Mouse (Mus musculus) brain, adult 2 months (tissue): ENCODE measurements at regions not wholly inside any gene's neighbourhood (a gene's known extent, or its start where the extent isn't known, plus 50 kb on each side); places are given as distances from the start of the nearest gene placed in this dataset.

Source experiments
- DNase-seq: peaks from one replicate; pipeline ENCODE4 v3.0.0; 2011; ENCODE audit warnings: low read depth, low spot score

- DNase-seq, result peak; percentile 84
These were observed 212.6 kb downstream of the Samd5 start for GRCm38 (mm10) chr10:9462361-9462760.

- no peak for DNase-seq
These were observed 215.9 kb downstream of the Samd5 start for GRCm38 (mm10) chr10:9459145-9459544.

GRCm38 (mm10) chr10:9458466-9458865 lies 216.5 kb downstream of the Samd5 start:
- no peak for DNase-seq

- no peak for DNase-seq
These were observed 217.8 kb downstream of the Samd5 start for GRCm38 (mm10) chr10:9457222-9457621.

- DNase-seq, result no peak
These were observed 235.9 kb downstream of the Samd5 start for GRCm38 (mm10) chr10:9439072-9439471.

GRCm38 (mm10) chr10:9438366-9438765 lies 236.6 kb downstream of the Samd5 start:
- no peak for DNase-seq

GRCm38 (mm10) chr10:9429085-9429484 lies 245.9 kb downstream of the Samd5 start:
- DNase-seq, result peak; percentile 27

- DNase-seq, result no peak
These were observed 254.3 kb downstream of the Samd5 start for GRCm38 (mm10) chr10:9420741-9421140.

- peak; percentile 68 for DNase-seq
These were observed 258.3 kb downstream of the Samd5 start for GRCm38 (mm10) chr10:9416685-9417084.

GRCm38 (mm10) chr10:9406101-9406500 lies 268.9 kb downstream of the Samd5 start:
- DNase-seq, result no peak

GRCm38 (mm10) chr10:9405417-9405816 lies 269.6 kb downstream of the Samd5 start:
- no peak for DNase-seq

GRCm38 (mm10) chr10:9404963-9405362 lies 270.0 kb downstream of the Samd5 start:
- DNase-seq, result no peak

GRCm38 (mm10) chr10:9400911-9401617 lies 273.9 kb downstream of the Samd5 start:
- DNase-seq, result no peak

- DNase-seq, result no peak
These were observed 297.4 kb downstream of the Samd5 start for GRCm38 (mm10) chr10:9377440-9378101.

GRCm38 (mm10) chr10:9362306-9362865 lies 312.6 kb downstream of the Samd5 start:
- no peak for DNase-seq

GRCm38 (mm10) chr10:9338207-9338801 lies 336.7 kb downstream of the Samd5 start:
- no peak for DNase-seq

- DNase-seq, result no peak
These were observed 340.7 kb downstream of the Samd5 start for GRCm38 (mm10) chr10:9334245-9334845.

- DNase-seq, result no peak
These were observed 343.3 kb downstream of the Samd5 start for GRCm38 (mm10) chr10:9331694-9332093.

GRCm38 (mm10) chr10:9328324-9328723 lies 346.7 kb downstream of the Samd5 start:
- no peak for DNase-seq

- DNase-seq, result peak; percentile 25
These were observed 347.1 kb downstream of the Samd5 start for GRCm38 (mm10) chr10:9327881-9328280.

GRCm38 (mm10) chr10:9312326-9312725 lies 362.7 kb downstream of the Samd5 start:
- DNase-seq, result no peak

GRCm38 (mm10) chr10:9310346-9310745 lies 364.7 kb downstream of the Samd5 start:
- DNase-seq, result peak; percentile 15
